Mouse (Mus musculus): ENCODE results near the gene Klhl23. TPM values are rescaled to one million over a fixed set of nuclear protein-coding genes. Genes with fewer than 3 reads are reported as not detected.

Gene Klhl23
- total RNA-seq, 2 experiments from 2014 or later: 39.3 to 39.9 TPM

DNA sequence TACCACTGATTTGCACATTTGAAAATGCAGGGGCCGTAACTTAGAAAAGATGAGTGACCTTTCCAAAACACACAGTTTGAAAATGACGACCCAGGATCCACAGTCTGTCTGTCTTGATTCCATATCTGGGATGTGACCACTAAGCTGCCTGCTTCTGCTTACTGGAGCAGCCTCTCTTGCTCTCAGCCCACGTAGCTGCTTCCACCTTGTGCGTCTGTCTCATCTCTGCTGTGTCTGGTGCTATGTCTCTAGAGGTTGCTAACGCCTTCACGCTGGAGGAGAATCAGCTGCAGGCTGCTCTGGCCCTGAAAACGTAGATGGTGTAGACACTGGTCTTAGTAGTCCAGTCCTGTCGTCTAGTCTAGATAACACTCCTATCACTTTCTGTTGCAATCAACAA lies 8.4 kb downstream of the Klhl23 start:
- DNase-seq: no peak

DNA sequence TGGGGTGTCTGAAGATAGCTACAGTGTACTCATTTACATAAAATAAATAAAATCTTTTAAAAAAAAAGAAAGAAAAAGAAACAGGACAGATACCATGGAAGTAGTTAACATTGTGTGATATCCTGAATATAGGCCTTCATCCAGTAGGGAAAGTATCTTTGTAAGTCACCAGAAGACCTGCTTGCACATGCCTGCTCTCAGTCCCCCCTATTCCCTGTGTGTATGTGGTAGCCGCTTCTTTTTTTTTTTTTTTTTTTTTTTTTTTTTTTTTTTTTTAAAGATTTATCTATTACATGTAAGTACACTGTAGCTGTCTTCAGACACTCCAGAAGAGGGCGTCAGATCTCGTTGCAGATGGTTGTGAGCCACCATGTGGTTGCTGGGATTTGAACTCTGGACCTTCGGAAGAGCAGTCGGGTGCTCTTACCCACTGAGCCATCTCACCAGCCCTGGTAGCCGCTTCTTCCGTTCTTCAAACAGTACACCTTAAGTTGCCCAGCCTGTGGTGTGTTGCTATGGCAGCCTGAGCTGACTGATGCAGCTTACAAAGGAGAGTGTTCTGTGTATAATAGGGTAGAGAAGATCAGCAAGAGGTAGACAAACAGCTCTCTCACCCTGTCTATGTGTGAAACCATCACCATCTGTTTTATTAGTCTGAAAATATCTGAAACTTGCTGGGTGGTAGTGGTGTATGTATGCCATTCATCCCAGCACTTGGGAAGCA lies 15.7 kb downstream of the Klhl23 start:
- no peak for DNase-seq

DNA sequence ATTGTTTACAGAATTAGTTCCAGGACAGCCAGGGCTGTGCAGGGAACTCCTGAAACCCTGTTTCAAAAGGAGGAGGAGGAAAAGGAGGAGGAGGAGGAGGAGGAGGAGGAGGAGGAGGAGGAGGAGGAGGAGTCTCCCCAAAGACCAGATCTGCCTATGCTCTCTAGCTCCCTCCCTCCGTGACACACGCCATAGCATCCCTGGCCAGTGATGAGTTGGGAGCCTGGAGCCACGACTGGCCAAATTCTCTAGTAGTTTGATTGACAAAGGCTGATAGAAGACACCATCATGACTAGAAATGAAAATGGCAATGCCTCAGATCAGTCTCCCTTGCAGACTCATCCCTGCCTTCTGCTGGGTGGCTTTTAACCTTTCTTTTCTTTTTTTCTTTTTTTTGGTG lies 16.3 kb downstream of the Klhl23 start:
- DNase-seq: no peak

DNA sequence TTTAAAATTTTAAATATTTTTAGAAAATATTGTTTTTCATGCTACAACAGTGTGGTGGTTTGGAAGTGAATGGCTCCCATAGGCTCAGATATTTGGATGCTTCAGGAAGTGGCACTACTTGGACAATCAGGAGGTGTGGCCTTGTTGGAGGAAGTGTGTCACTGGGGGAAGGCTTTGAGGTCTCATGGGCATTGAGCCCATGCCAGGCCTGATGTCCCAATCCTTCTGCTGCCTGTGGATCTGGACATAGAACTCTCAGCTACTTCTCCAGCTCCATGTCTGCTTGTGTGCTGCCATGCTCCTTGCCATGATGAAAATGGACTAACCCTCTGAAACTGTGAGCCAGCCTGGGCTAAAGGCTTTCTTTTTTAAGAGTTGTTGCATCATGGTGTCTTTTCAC lies 17.0 kb downstream of the Klhl23 start:
- no peak for DNase-seq

DNA sequence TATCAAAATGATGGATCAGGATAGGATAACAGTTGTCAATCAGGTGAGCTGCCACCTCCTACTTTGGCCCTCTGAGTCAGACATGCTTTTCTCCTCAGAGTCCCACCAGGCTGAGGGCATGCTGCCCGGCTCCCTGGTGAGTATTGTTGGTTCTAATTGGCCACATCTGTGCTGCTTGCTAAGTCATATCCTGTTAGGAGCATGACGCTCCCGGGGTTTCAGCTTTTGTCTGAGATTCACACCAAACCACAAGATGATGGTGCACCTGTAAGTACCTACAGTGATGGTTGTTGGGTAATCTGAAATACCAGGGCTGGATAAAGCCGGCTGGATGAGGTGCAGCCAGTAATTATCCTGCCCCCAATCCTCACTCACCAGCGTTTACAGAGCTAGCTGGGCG lies 18.5 kb downstream of the Klhl23 start:
- no peak for DNase-seq

DNA sequence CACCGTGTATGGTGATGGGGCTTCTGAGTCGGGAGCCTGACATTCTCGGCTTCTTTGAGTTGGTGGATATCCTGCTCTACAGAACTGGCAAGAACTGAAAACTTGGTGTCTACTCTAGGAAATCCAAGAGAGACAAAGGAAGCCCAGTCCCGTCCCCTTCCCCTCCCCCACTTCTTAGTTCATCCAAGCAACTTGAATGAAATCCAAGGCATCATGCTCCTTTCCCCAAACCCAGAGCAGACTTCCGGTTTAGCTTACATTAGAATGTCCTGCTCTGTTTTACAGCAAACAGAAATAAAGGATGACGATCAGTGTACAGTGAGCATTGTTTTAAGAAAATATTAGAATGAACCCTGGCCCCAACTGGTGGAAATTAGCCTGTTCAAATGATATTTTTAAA lies 27.5 kb downstream of the Klhl23 start:
- DNase-seq: no peak

DNA sequence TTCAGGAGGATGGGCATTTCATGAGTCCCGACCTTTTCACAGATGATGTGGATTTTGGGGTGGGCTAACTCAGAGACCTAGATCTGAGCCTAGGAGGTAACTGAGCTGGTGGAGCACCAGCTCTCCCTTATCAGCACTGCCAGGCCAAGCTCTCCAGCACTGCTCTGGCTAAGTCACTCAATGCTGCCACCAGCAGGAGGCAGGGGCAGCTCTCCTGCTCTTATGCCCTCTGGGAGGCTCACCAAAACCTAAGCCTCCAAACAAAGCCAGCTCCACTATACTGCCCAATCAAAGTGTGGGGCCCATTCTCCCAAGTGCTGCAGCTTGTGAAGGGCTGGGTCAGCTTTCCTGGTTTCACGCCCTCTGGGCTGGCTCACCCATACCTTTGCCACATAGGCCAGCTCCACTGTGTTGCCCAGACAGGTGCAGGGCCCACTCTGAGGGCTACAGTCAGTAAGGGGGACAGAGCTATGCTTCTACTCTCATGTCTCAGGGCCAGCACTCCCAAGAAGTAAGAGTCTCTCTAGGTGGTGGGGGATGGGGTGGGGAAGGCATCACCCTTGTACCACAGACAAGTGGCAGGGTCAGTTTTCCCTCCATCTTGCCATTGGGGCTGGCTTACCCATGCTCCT lies 29.8 kb downstream of the Klhl23 start:
- DNase-seq: no peak

DNA sequence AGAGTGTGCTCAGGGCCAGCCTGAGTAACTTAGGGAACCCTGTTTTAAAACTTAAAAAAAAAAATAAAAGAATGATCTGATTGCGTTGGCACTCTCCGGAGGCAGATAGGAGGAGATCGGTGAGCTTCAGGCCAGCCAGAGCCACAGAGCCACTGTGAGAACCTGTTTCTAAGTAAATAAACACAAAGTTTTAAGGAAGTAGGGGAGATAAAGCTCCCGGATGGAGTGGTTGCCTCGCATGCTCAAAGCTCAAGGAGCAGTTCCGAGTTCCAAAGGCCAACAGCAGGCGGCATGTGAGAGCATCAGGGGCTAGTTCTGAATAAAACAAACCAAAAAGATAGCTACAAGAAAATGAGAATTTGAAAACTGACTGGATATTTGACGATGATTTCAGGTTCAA lies 34.6 kb downstream of the Klhl23 start:
- no peak for DNase-seq

DNA sequence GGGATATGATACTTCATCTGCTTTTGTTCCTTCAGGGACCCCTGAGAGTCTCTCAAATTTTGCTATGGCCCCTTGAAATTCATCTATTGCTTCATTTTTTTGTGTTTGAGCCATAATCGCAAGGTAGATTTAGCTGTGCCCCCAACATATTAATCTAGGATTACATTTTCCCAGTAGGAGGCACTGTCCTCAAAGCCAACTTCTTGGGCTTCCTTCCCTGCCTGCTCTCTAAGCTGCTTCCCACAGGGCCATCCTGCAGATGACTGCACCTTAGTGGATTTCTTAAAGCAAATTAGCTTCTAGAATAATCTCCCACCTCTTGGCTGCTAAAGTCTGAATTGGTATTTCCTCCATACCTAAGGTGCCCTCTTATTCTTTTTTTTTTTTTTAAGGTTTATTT lies 36.1 kb downstream of the Klhl23 start:
- no peak for DNase-seq

DNA sequence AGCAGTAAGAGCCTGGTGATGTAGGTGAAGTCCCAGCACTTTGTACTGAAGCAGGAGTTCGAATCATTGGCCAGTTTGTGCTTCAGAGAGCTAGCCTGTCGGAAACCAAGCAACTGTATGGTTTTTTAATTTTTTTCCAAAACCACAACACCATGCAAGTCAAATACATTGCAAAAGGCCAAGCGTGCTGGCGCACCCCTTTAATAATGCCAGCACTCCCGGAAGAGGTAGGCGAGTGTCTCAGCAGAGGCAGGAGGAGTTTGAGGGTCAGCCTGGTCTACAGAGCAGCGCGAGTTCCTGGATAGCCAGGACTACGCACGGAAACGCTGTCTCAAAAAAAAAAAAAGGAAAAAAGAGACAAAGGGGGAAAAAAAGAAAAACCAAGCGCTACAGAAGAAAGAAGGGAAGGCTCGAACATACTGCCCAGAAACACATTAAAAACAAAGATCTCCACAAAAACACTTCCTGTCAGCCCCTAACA lies 39.3 kb downstream of the Klhl23 start:
- peak in 1 of 2 experiments; percentile 12 for DNase-seq

DNA sequence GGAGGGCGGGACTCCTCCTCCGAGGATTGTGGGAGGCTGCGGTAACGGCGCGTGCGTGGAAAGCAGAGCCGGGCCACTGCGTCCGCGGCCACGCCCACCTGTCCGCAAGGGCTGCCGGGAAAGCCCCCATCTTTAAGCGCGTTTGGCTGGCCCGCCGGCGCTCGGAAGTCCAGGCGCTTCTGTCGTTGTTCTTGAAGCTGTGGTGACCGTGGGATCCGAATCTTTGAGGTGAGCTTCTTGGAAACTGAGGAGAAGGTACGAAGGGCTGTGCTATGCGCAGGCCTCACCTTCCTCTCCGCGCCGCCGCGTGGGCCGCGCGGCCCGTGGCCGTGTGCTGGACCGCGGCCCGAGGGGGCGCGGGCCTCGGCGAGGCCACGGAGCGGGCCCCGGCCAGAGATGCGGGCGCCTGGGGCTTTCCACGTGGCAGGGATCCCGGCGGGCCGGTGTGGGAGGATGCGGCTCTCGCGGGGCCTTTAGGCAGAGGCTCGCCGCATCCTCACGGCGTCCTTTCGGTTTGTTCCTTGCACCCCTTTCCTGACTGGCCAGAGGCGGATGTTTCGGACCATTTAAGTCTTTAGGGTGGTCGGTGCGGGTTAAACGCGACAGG lies 39.8 kb downstream of the Klhl23 start, which contains the start of gene Ssb:
Gene Ssb, plus strand, starts transcription at position 78 of the 607 bp plus-strand sequence.
- peak; percentile 90 for DNase-seq

DNA sequence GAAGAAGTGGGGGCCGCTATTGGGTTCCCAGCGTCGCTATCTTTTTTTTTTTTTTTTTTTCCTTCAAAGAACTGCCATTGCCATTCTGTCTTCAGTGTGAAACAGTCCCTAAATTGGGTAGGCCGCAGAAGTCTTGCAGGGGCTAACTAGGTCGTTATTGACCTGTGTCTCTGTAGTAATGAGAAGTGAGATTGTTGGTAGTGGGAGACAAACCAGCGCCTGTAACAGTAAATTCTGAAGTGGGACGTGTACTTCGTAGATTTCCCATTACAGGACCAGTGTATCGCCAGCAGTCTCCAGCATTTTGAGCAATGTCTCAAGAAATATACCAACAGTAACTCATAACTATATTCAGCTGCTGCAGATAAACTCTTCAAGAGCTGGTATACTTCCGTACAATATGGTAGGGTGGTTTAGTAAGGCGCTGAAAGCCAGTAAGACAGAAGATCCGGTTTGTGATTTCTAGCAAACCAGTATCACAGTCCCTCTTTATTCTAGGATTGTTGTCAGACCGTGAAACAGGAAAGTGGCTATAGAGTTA lies 40.4 kb downstream of the Klhl23 start:
- DNase-seq: no peak

DNA sequence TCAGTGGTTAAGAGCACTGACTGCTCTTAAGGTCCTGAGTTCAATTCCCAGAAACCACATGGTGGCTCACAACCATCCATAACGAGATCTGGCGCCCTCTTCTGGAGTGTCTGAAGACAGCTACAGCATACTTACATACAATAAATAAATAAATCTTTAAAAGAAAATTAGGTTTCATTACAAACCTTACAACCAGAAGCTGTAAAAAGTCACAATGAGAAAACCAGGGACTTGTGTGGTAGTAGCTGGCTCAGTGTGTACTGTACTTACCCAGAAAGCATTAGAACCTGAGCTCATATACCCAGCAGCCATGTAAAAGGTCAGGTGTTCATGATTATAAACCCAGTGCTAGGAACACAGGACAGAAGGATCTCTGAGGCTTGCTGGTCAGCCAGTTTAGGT lies 62.2 kb downstream of the Klhl23 start:
- DNase-seq: no peak

DNA sequence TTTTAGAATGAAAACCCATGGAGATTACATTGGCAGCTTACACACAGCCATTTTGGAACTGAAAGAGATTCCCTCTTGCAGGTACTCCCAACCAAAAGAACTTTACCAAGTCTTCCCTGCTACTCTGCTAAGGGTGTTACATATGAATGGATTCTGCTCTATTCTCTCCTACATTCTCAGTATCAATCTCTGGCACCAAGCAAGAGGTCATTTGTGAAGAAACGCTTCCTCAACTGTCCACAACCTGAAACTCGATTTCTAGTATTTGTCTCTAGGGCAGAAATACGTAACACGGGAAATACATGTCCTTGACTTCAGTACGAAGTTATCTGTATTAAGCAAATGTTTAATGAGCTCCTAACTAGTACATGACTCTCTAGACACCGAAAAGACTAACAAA lies 62.8 kb downstream of the Klhl23 start:
- no peak for DNase-seq

DNA sequence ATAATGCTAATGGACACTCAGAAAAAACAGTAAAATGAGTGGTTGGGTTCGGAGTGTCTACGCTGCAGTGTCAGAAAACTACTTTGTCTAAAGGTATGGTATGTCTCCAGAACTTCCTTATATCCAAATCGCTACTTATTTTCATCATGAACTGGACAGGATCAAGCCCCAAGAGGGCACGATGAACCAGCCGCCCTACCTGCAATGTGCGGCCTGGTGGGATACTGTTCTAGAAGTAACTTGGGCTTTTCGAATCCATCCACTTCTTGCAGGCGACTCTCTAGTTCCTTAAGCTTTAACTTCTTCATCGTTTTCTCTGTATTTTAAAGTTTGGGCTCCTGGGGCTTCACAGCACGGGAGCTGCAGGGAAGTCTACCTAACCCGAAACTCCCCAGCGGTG lies 63.3 kb downstream of the Klhl23 start:
- peak in 1 of 2 experiments; percentile 9 for DNase-seq

DNA sequence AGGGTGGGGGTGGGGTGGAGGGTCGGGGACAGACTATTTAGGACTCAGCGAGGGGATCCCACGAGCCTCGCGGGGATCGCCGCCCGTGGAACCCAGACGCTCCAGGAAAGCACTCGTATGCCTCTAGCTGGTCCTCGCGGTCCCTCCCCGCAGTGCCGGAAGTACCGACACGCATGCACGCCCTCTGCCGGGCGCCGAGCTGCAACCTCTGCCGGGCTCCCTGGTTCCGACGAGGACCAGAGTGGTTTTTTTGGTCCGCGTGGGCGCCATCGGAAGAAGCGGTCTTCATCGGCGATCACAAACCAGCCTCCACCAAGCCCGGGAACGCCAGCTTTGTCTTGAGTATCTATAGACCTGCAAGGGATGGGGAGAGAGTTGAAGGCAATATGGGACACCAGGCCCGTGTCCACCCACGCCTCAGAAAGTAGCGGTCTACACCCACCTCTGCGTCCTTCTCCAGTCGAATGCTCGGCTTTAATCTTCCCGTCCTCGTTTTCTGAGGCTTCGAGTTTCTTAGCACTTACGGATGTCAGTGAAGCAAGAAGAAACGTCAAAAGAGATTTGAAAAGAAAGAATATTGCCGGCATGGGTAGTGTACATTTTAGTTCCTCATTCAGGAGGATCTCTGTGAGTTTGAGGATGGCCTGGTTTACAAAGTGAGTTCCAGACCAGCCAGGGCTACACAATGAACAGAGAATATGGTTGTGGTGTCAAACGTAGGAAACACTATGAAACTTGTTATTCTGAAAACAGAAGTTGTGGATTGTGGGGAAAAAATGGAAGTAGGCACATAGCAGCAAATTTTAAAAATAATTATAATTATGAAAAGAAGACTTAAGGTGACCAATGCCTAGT lies 63.9 kb downstream of the Klhl23 start, which contains the start of gene Mettl5:
Gene Mettl5, minus strand, starts transcription at position 165 of the 855 bp plus-strand sequence.
- DNase-seq: peak; percentile 83 to 84

Other genes with a start within 250 kb of the Klhl23 start
- gene Lrp2, start 235.9 kb upstream of the Klhl23 start, total RNA-seq (2021): under 1 TPM; 0.65 to 0.86 TPM
- gene Bbs5, start 174.8 kb upstream of the Klhl23 start, total RNA-seq (2021): 10 to 100 TPM; 24.7 to 25.7 TPM
- under 1 TPM; 0.40 to 0.53 TPM for gene Klhl41, start 151.8 kb upstream of the Klhl23 start, total RNA-seq (2021)
- 10 to 100 TPM; 18.4 to 19.2 TPM for gene Fastkd1, start 108.4 kb upstream of the Klhl23 start, total RNA-seq (2021)
- gene Ppig, start 99.4 kb upstream of the Klhl23 start, total RNA-seq (2021): 10 to 100 TPM; 64.7 to 74.6 TPM
- 1 to 10 TPM; 2.6 to 3.4 TPM for gene Ccdc173, start 32.4 kb upstream of the Klhl23 start, total RNA-seq (2021)
- gene Phospho2, start 32.3 kb upstream of the Klhl23 start, total RNA-seq (2021): 10 to 100 TPM; 23.4 to 24.5 TPM
- 100 to 1,000 TPM; 137 to 144 TPM for gene Ssb, start 39.6 kb downstream of the Klhl23 start, total RNA-seq (2021)
- 10 to 100 TPM; 12.8 to 12.9 TPM for gene Mettl5, start 63.7 kb downstream of the Klhl23 start, total RNA-seq (2021)
- gene Ubr3, start 75.3 kb downstream of the Klhl23 start, total RNA-seq (2021): 100 to 1,000 TPM; 114 to 122 TPM
- under 1 TPM; 0.95 to 0.96 TPM for gene Myo3b, start 217.2 kb downstream of the Klhl23 start, total RNA-seq (2021)

All from layer of hippocampus, postnatal 36 days (tissue).